Mouse (Mus musculus): ENCODE results near the gene Usp22. TPM values are rescaled to one million over a fixed set of nuclear protein-coding genes. Genes with fewer than 3 reads are reported as not detected.

Gene Usp22
- polyA plus RNA-seq, 1 experiment from 2014 or later, result 92.5 TPM

GRCm38 (mm10) chr11:61147300-61147683 lies 27.6 kb downstream of the Usp22 start:
- no peak; the same call in 1 of the 2 replicates for ATAC-seq (ENCODE audit: insufficient number of reproducible peaks, insufficient read depth, low FRiP score, low read depth)
- Histone ChIP-seq H3K4me3 (ENCODE audit: control insufficient read depth in 1 of 2, insufficient read depth in 1 of 2, low read depth in 1 of 2, low read length in 2 of 2) (peak overlapping the region; percentile 44 to 50), H3K4me2 (ENCODE audit: low read length) (peak overlapping the region; percentile 82), H3K27me3 (ENCODE audit: control insufficient read depth, insufficient read depth, low read length) (peaks cover 13% of the 10 kb centered on the region; the same call in 1 of the 2 replicates), H3K4me1 (ENCODE audit: control insufficient read depth in 2 of 2, insufficient read depth in 2 of 2, low read length in 2 of 2) (peaks cover 5 to 8% of the 10 kb centered on the region in 2 experiments; a peak in 3 of 4 replicates), H3K36me3 (ENCODE audit: control insufficient read depth, insufficient read depth, low read length) (peaks cover 12% of the 10 kb centered on the region), H3K9me3 (ENCODE audit: control insufficient read depth, low read length) (no peaks in the 10 kb centered on the region), H3K27ac (replicated peaks in 1 of 2; ENCODE audit: control insufficient read depth in 1 of 2, insufficient read depth in 1 of 2, low read depth in 2 of 2, low read length in 2 of 2) (no peak overlapping the region), H3K9ac (ENCODE audit: low read length) (peak overlapping the region; percentile 68)
- WGBS, result 7% methylated on average over 29 of the region's 32 CpGs

GRCm38 (mm10) chr11:61146645-61147299 lies 28.1 kb downstream of the Usp22 start:
- Histone ChIP-seq H3K4me3 (ENCODE audit: control insufficient read depth in 1 of 2, insufficient read depth in 1 of 2, low read depth in 1 of 2, low read length in 2 of 2) (peak overlapping the region; percentile 44 to 50), H3K9me3 (ENCODE audit: control insufficient read depth, low read length) (no peaks in the 10 kb centered on the region), H3K27me3 (ENCODE audit: control insufficient read depth, insufficient read depth, low read length) (peaks cover 13% of the 10 kb centered on the region; the same call in 1 of the 2 replicates), H3K27ac (replicated peaks in 1 of 2; ENCODE audit: control insufficient read depth in 1 of 2, insufficient read depth in 1 of 2, low read depth in 2 of 2, low read length in 2 of 2) (no peak overlapping the region), H3K4me2 (ENCODE audit: low read length) (peak overlapping the region; percentile 82), H3K4me1 (ENCODE audit: control insufficient read depth in 2 of 2, insufficient read depth in 2 of 2, low read length in 2 of 2) (peaks cover 5 to 8% of the 10 kb centered on the region in 2 experiments; a peak in 3 of 4 replicates), H3K36me3 (ENCODE audit: control insufficient read depth, insufficient read depth, low read length) (peaks cover 6% of the 10 kb centered on the region), H3K9ac (ENCODE audit: low read length) (peak overlapping the region; percentile 68)
- 13% methylated on average over 20 of the region's 20 CpGs for WGBS
- no peak for ATAC-seq (ENCODE audit: insufficient number of reproducible peaks, insufficient read depth, low FRiP score, low read depth)

DNA sequence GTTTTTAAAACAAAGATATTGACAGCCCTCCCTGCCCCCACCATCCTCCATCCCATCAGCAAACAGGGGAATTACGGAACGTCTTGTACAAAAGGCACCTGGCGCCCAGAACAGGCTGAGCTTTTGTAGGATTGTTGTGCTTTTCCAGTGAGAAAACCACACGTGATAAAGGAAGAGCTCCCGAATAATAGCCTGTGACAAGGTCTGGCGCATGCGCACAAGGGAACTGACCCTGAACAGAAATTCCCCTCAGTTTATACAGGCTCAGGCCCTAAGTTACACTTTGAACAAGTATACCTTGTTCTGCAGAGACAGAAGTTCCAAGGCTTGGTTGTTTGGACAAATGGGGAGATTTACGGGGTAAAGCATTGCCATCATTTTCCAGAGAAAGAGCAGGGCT lies 29.3 kb downstream of the Usp22 start:
- Histone ChIP-seq H3K9ac (ENCODE audit: low read length) (no peak overlapping the region), H3K4me3 (ENCODE audit: control insufficient read depth in 1 of 2, insufficient read depth in 1 of 2, low read depth in 1 of 2, low read length in 2 of 2) (no peak overlapping the region), H3K27ac (replicated peaks in 1 of 2; ENCODE audit: control insufficient read depth in 1 of 2, insufficient read depth in 1 of 2, low read depth in 2 of 2, low read length in 2 of 2) (no peak overlapping the region), H3K4me1 (ENCODE audit: control insufficient read depth in 2 of 2, insufficient read depth in 2 of 2, low read length in 2 of 2) (peaks cover 5 to 8% of the 10 kb centered on the region in 2 experiments; a peak in 3 of 4 replicates), H3K9me3 (ENCODE audit: control insufficient read depth, low read length) (no peaks in the 10 kb centered on the region), H3K36me3 (ENCODE audit: control insufficient read depth, insufficient read depth, low read length) (no peaks in the 10 kb centered on the region), H3K4me2 (ENCODE audit: low read length) (no peak overlapping the region), H3K27me3 (ENCODE audit: control insufficient read depth, insufficient read depth, low read length) (peaks cover 13% of the 10 kb centered on the region; the same call in 1 of the 2 replicates)
- 82% methylated on average over 8 of the region's 8 CpGs for WGBS
- no peak for ATAC-seq (ENCODE audit: insufficient number of reproducible peaks, insufficient read depth, low FRiP score, low read depth)

DNA sequence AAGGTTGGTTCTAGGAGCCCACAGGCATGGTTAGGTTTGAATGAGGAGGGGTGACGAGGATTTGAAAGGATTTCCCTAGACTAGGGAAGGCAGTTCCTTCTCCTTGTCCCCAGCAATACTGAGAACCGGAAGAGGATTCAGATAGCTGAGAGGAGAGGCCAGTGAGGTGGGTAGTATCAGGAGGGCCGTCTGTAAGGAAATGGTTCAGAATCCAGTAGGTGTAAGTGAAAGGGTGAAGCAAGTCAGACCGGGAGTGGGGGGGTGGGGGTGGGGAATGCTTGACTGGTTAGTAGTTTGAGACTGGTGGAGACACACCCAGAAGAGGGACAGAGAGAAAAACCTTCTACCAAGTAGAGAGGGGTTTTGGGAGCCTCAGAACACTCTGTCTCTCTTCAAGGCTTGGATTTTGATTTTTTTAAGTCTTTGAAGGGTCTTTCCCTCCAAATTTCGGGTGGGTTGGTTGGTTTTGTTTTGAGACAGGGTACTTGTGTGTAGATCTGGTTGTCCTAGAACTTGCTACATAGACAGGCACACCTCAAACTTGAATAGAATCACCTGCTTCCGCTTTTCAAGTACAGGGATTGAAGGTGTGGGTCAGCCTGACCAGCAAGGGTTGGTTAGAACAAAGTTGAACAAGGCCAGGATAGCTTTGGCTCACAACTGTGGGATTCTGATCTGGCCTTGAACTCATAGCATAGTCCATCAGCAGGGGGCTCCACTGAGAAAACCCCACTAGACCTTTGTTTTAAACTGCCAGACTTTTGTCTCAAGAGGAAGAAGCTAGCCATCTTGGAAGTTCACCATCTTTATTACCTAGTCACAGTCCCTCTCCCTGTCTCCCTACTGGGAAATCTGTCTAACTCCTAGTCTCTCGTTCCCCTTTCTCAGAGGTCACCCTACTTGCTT lies 31.0 kb downstream of the Usp22 start:
- WGBS, result 55% methylated on average over 7 of the region's 7 CpGs
- H3K4me2 ChIP-seq (ENCODE audit: low read length), result no peak overlapping the region
- no peaks in the 10 kb centered on the region for H3K36me3 ChIP-seq (ENCODE audit: control insufficient read depth, insufficient read depth, low read length)
- no peak for ATAC-seq (ENCODE audit: insufficient number of reproducible peaks, insufficient read depth, low FRiP score, low read depth)
- no peak overlapping the region for H3K4me3 ChIP-seq (ENCODE audit: control insufficient read depth in 1 of 2, insufficient read depth in 1 of 2, low read depth in 1 of 2, low read length in 2 of 2)
- H3K27ac ChIP-seq (replicated peaks in 1 of 2; ENCODE audit: control insufficient read depth in 1 of 2, insufficient read depth in 1 of 2, low read depth in 2 of 2, low read length in 2 of 2), result no peak overlapping the region
- peaks cover 5 to 8% of the 10 kb centered on the region in 2 experiments; a peak in 3 of 4 replicates for H3K4me1 ChIP-seq (ENCODE audit: control insufficient read depth in 2 of 2, insufficient read depth in 2 of 2, low read length in 2 of 2)
- no peaks in the 10 kb centered on the region for H3K9me3 ChIP-seq (ENCODE audit: control insufficient read depth, low read length)
- no peak overlapping the region for H3K9ac ChIP-seq (ENCODE audit: low read length)
- peaks cover 13% of the 10 kb centered on the region; the same call in 1 of the 2 replicates for H3K27me3 ChIP-seq (ENCODE audit: control insufficient read depth, insufficient read depth, low read length)

DNA sequence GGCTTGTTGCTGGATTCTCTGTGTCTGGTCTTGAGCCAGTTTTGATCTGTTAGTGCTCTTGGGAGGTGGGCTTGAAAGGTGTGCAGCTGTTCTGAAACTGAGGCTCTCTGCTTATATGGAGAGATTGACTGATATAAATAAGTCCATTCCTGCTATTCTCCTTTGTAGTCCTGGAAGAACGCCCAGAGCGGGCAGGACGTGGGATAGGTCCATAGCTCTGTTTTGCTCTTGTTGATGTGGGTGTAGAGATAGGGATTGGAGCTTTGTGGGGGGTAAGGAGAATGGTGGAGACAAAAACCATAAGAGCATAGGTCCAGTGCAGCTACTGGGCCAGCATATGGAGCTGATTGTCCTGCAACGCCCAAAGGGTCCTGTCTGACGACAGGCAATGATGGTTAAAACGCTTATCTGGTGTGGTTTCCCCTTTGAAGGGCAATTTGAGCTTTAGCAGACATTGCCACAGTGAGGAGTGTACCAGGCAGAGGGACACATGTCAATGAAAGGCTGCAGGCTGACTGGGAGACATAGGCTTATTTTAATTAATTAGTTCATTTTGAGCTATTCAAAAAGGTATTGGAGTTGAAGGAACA lies 31.8 kb downstream of the Usp22 start:
- Histone ChIP-seq H3K9ac (ENCODE audit: low read length) (no peak overlapping the region), H3K4me2 (ENCODE audit: low read length) (peak overlapping the region; percentile 16), H3K9me3 (ENCODE audit: control insufficient read depth, low read length) (no peaks in the 10 kb centered on the region), H3K36me3 (ENCODE audit: control insufficient read depth, insufficient read depth, low read length) (no peaks in the 10 kb centered on the region), H3K27ac (replicated peaks in 1 of 2; ENCODE audit: control insufficient read depth in 1 of 2, insufficient read depth in 1 of 2, low read depth in 2 of 2, low read length in 2 of 2) (no peak overlapping the region), H3K4me3 (ENCODE audit: control insufficient read depth in 1 of 2, insufficient read depth in 1 of 2, low read depth in 1 of 2, low read length in 2 of 2) (peak overlapping the region in 1 of 2 experiments; percentile 4; a peak in 1 of 4 replicates), H3K4me1 (ENCODE audit: control insufficient read depth in 2 of 2, insufficient read depth in 2 of 2, low read length in 2 of 2) (peaks cover 5 to 8% of the 10 kb centered on the region in 2 experiments; a peak in 3 of 4 replicates), H3K27me3 (ENCODE audit: control insufficient read depth, insufficient read depth, low read length) (peaks cover 11% of the 10 kb centered on the region; the same call in 1 of the 2 replicates)
- WGBS, result 34% methylated on average over 6 of the region's 6 CpGs
- no peak for ATAC-seq (ENCODE audit: insufficient number of reproducible peaks, insufficient read depth, low FRiP score, low read depth)

- Histone ChIP-seq H3K4me2 (ENCODE audit: low read length) (peak overlapping the region; percentile 16), H3K4me3 (ENCODE audit: control insufficient read depth in 1 of 2, insufficient read depth in 1 of 2, low read depth in 1 of 2, low read length in 2 of 2) (peak overlapping the region; percentile 4; a peak in 2 of 4 replicates), H3K27me3 (ENCODE audit: control insufficient read depth, insufficient read depth, low read length) (peaks cover 4% of the 10 kb centered on the region; the same call in 1 of the 2 replicates), H3K27ac (replicated peaks in 1 of 2; ENCODE audit: control insufficient read depth in 1 of 2, insufficient read depth in 1 of 2, low read depth in 2 of 2, low read length in 2 of 2) (no peak overlapping the region), H3K36me3 (ENCODE audit: control insufficient read depth, insufficient read depth, low read length) (no peaks in the 10 kb centered on the region), H3K9me3 (ENCODE audit: control insufficient read depth, low read length) (no peaks in the 10 kb centered on the region), H3K9ac (ENCODE audit: low read length) (no peak overlapping the region), H3K4me1 (ENCODE audit: control insufficient read depth in 2 of 2, insufficient read depth in 2 of 2, low read length in 2 of 2) (peaks cover 5 to 8% of the 10 kb centered on the region in 2 experiments; a peak in 3 of 4 replicates)
- WGBS, result 40% methylated on average over 3 of the region's 3 CpGs
- no peak for ATAC-seq (ENCODE audit: insufficient number of reproducible peaks, insufficient read depth, low FRiP score, low read depth)
Measured at GRCm38 (mm10) chr11:61142262-61142661, 32.6 kb downstream of the Usp22 start.

GRCm38 (mm10) chr11:61141693-61142092 lies 33.2 kb downstream of the Usp22 start:
- Histone ChIP-seq H3K27ac (replicated peaks in 1 of 2; ENCODE audit: control insufficient read depth in 1 of 2, insufficient read depth in 1 of 2, low read depth in 2 of 2, low read length in 2 of 2) (no peak overlapping the region), H3K4me1 (ENCODE audit: control insufficient read depth in 2 of 2, insufficient read depth in 2 of 2, low read length in 2 of 2) (peaks cover 5 to 8% of the 10 kb centered on the region in 2 experiments; a peak in 3 of 4 replicates), H3K9me3 (ENCODE audit: control insufficient read depth, low read length) (no peaks in the 10 kb centered on the region), H3K9ac (ENCODE audit: low read length) (no peak overlapping the region), H3K36me3 (ENCODE audit: control insufficient read depth, insufficient read depth, low read length) (no peaks in the 10 kb centered on the region), H3K4me3 (ENCODE audit: control insufficient read depth in 1 of 2, insufficient read depth in 1 of 2, low read depth in 1 of 2, low read length in 2 of 2) (no peak overlapping the region), H3K27me3 (ENCODE audit: control insufficient read depth, insufficient read depth, low read length) (peaks cover 4% of the 10 kb centered on the region; the same call in 1 of the 2 replicates), H3K4me2 (ENCODE audit: low read length) (no peak overlapping the region)
- no peak for ATAC-seq (ENCODE audit: insufficient number of reproducible peaks, insufficient read depth, low FRiP score, low read depth)
- WGBS, result 50% methylated on average over 2 of the region's 2 CpGs

Measured in heart, embryonic 14.5 days (tissue).